Mouse (Mus musculus): ENCODE measurements at regions not wholly inside any gene's neighbourhood (a gene's known extent, or its start where the extent isn't known, plus 50 kb on each side); places are given as distances from the start of the nearest gene placed in this dataset.
"Not testable (repeated sequence)": the region's sequence is repeated elsewhere in the genome, so short reads cannot be mapped to it uniquely, and the experiment has no call there.

GRCm38 (mm10) chr7:60492028-60492995, 352.3 kb upstream of the Snrpn start:
- peak; percentile 92 for ATAC-seq (ENCODE audit: low TSS enrichment)

- not testable (repeated sequence) for ATAC-seq (ENCODE audit: low TSS enrichment)
These were observed 347.9 kb upstream of the Snrpn start for GRCm38 (mm10) chr7:60487839-60488454.

GRCm38 (mm10) chr7:60450074-60450603, 310.1 kb upstream of the Snrpn start:
- ATAC-seq (ENCODE audit: low TSS enrichment), result not testable (repeated sequence)

GRCm38 (mm10) chr7:60449239-60450073, 309.4 kb upstream of the Snrpn start:
- ATAC-seq (ENCODE audit: low TSS enrichment), result not testable (repeated sequence)

GRCm38 (mm10) chr7:60438781-60439180, 298.8 kb upstream of the Snrpn start:
- no peak for ATAC-seq (ENCODE audit: low TSS enrichment)

- peak; percentile 96 for ATAC-seq (ENCODE audit: low TSS enrichment)
These were observed 251.2 kb upstream of the Snrpn start for GRCm38 (mm10) chr7:60391011-60391863.

- ATAC-seq (ENCODE audit: low TSS enrichment), result not testable (repeated sequence)
These were observed 246.9 kb upstream of the Snrpn start for GRCm38 (mm10) chr7:60386957-60387356.

GRCm38 (mm10) chr7:60374001-60374400, 234.0 kb upstream of the Snrpn start:
- ATAC-seq (ENCODE audit: low TSS enrichment), result not testable (repeated sequence)

GRCm38 (mm10) chr7:60352206-60352605, 212.2 kb upstream of the Snrpn start:
- ATAC-seq (ENCODE audit: low TSS enrichment), result not testable (repeated sequence)
